Mouse (Mus musculus) cerebellum, postnatal 4 days (tissue): ENCODE data around the gene Rps13.
A peak's percentile ranks its signal among the peaks of the same experiment; 100 is the strongest.

ENCODE experiments used
- DNase-seq, 2 experiments: peaks; one replicate each; pipeline ENCODE4 v3.0.0; 2022; ENCODE audit warnings: low spot score in 2 of 2, mixed read lengths in 1 of 2

Rps13 gene

GRCm38 (mm10) chr7:116292377-116292776 is 41.6 kb downstream of the Rps13 start:
- no peak for DNase-seq

- no peak for DNase-seq
Observed at GRCm38 (mm10) chr7:116290559-116290958, 43.4 kb downstream of the Rps13 start.

GRCm38 (mm10) chr7:116288996-116289395 is 45.0 kb downstream of the Rps13 start:
- no peak for DNase-seq

DNA sequence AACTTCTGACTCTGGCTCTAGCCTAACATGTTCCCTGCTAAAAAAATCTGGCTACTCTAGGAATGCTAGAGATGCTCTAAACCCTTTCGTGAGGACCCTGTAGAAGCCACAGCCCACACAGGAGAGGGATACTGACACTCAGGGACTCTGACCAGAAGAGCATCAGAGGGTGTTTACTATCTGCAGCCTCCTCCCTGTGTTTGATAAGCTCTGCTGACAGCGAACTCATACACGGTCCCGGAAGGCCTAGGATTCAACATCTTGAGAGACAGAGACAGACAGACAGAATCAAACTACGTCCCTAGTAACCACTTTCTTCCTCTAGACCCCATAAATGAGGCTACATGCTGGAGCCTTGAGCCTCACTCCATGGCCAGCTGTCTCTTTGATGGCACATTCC is 46.0 kb downstream of the Rps13 start:
- DNase-seq, result no peak

- no peak for DNase-seq
Observed at GRCm38 (mm10) chr7:116286611-116287355, 47.2 kb downstream of the Rps13 start.

- no peak for DNase-seq
Observed at GRCm38 (mm10) chr7:116286173-116286572, 47.8 kb downstream of the Rps13 start.

DNA sequence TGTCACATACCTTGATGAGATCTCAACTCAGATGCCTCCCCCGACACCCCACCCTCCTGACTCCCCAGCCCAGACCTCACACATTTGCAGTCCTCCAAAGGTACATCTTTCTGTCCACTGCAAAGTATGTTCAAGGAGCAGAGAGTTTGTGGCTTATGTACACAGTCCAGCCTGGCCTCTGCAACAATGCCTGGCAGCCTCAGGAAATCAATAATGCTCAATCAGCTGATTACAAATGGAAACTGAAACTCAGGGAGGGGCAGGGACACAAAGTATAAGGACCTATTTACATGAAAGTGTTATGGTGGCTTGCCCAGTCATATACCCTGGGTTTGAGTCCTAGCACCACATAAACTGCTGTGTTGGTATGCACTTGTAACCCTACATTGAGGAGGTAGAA is 48.8 kb downstream of the Rps13 start:
- DNase-seq, result no peak

GRCm38 (mm10) chr7:116282755-116283154 is 51.2 kb downstream of the Rps13 start:
- peak in 1 of 2 experiments; percentile 13 for DNase-seq
